Mouse (Mus musculus): ENCODE data around the gene Nxpe4. TPM values are rescaled to one million over a fixed set of nuclear protein-coding genes. Genes with fewer than 3 reads are reported as not detected.

The Nxpe4 gene
- polyA plus RNA-seq, 1 experiment from 2014 or later = 8.0 TPM

DNA sequence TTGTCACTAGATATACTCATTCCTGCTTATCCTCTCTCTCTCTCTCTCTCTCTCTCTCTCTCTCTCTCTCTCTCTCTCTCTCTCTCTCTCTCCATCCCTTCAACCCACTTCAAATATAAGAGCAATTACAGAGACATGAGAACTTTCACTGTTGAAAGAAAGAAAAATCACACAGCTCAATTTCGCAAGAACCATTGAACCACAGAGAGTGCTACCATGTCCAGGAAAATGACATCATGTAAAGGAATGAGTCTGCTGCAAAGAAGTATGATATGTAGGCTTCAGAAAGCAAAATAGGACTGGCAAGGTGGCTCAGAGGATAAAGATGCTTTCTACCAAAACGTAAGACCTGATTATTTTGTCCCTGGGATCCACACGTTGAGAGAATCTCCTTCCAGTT is 184.0 kb downstream of the Nxpe4 start:
- Histone ChIP-seq H3K4me3 (replicated peaks; ENCODE audit: low read depth, low read length) (no peak overlapping the region), H3K9me3 (ENCODE audit: control insufficient read depth, low read length) (no peaks in the 10 kb centered on the region), H3K27me3 (ENCODE audit: control insufficient read depth, insufficient read depth, low read length) (no peaks in the 10 kb centered on the region), H3K4me1 (ENCODE audit: control insufficient read depth, insufficient read depth, low read length) (no peaks in the 10 kb centered on the region), H3K36me3 (ENCODE audit: control insufficient read depth, insufficient read depth, low read length) (no peaks in the 10 kb centered on the region), H3K4me2 (ENCODE audit: low read length) (no peak overlapping the region), H3K27ac (replicated peaks; ENCODE audit: low read depth, low read length) (no peak overlapping the region), H3K9ac (replicated peaks; ENCODE audit: low read length) (no peak overlapping the region)
- ATAC-seq (ENCODE audit: low FRiP score, low TSS enrichment) = no peak
- no peak for DNase-seq
- 92% methylated on average over 3 of the region's 3 CpGs for WGBS

DNA sequence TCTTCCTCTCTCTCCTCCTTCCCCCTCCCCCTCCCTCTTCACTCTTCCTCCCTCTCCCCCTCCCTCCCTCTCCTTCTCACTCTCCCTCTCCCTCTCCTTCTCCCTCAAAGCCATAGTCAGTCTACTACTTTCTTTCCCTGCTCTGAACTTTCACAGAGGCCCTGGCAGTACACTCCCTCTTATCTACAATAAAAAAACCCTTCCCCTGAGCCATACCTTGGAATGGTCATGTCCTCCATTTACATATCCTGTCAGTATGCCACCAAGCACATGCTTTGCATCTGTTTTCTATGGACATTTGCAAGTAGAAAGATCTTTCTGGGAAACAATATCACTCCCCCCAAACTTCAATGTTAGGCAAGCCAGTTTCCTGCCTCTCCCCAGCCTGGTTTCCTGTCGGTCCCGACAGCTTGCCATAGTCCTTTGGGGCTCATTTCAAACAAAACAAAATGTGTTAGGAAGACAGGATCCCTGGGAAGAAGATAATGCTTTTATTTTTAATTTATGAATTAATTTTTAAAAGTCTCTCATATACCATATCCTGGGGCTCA is 191.4 kb downstream of the Nxpe4 start, which contains the start of gene Nxpe2:
Nxpe2 (minus strand) TSS at position 307 of the 551 bp plus-strand sequence.
- H3K27ac ChIP-seq (replicated peaks; ENCODE audit: low read depth, low read length) = no peak within 1 kb of the TSS
- no peak within 1 kb of the TSS for H3K4me3 ChIP-seq (replicated peaks; ENCODE audit: low read depth, low read length)
- no peaks in the 10 kb centered on the region for H3K36me3 ChIP-seq (ENCODE audit: control insufficient read depth, insufficient read depth, low read length)
- WGBS = 73% methylated on average over 2 of the region's 2 CpGs
- ATAC-seq (ENCODE audit: low FRiP score, low TSS enrichment) = no peak
- no peaks in the 10 kb centered on the region for H3K27me3 ChIP-seq (ENCODE audit: control insufficient read depth, insufficient read depth, low read length)
- no peak within 1 kb of the TSS for H3K4me2 ChIP-seq (ENCODE audit: low read length)
- H3K9ac ChIP-seq (replicated peaks; ENCODE audit: low read length) = no peak within 1 kb of the TSS
- no peaks in the 10 kb centered on the region for H3K4me1 ChIP-seq (ENCODE audit: control insufficient read depth, insufficient read depth, low read length)
- no peaks in the 10 kb centered on the region for H3K9me3 ChIP-seq (ENCODE audit: control insufficient read depth, low read length)
- no peak for DNase-seq

DNA sequence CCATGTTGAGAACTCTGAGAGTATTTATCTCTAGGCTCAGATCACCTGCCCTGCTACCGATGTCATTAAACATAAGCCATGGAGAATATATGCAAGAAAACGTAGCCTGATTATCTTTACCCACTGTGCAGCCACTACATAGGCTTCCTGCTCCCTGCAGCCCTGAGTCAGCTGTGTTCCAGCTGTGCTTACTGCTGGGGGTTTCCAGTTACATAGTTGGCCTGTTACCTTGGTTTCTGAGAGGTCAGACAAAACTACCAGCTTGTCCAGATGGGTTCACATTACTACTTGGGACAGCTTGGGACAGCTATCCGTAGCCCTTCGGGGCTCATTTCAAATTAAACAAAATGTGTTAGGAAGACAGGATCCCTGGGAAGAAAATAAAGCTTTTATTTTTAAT is 192.3 kb downstream of the Nxpe4 start:
- no peak overlapping the region for H3K9ac ChIP-seq (replicated peaks; ENCODE audit: low read length)
- no peak overlapping the region for H3K4me2 ChIP-seq (ENCODE audit: low read length)
- no peak overlapping the region for H3K27ac ChIP-seq (replicated peaks; ENCODE audit: low read depth, low read length)
- DNase-seq (no peak), ATAC-seq (ENCODE audit: low FRiP score, low TSS enrichment) (no peak)
- 71% methylated on average over 4 of the region's 4 CpGs for WGBS
- H3K4me3 ChIP-seq (replicated peaks; ENCODE audit: low read depth, low read length) = no peak overlapping the region
- no peaks in the 10 kb centered on the region for H3K36me3 ChIP-seq (ENCODE audit: control insufficient read depth, insufficient read depth, low read length)
- H3K27me3 ChIP-seq (ENCODE audit: control insufficient read depth, insufficient read depth, low read length) = no peaks in the 10 kb centered on the region
- H3K4me1 ChIP-seq (ENCODE audit: control insufficient read depth, insufficient read depth, low read length) = no peaks in the 10 kb centered on the region
- no peaks in the 10 kb centered on the region for H3K9me3 ChIP-seq (ENCODE audit: control insufficient read depth, low read length)

DNA sequence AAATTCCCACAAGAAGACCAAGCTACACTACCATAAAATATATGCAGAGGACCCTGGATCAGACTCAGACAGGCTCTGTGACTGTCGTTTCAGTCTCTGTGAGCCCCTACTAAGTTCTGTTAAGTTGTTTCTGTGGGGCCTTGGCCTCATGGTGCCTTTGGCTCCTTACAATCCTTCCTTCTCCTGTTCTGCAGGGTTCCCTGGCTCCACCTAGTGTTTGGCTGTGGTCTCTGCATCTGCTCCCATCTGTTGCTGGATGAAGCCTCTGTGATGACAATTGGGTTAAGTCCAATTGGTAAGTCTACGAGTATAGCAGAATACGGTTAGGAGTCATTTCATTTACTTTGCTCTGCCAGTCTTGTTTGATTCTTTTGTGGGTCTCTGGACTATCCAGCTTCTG is 193.0 kb downstream of the Nxpe4 start:
- Histone ChIP-seq H3K4me2 (ENCODE audit: low read length) (no peak overlapping the region), H3K9me3 (ENCODE audit: control insufficient read depth, low read length) (no peaks in the 10 kb centered on the region), H3K9ac (replicated peaks; ENCODE audit: low read length) (no peak overlapping the region), H3K4me3 (replicated peaks; ENCODE audit: low read depth, low read length) (no peak overlapping the region), H3K36me3 (ENCODE audit: control insufficient read depth, insufficient read depth, low read length) (no peaks in the 10 kb centered on the region), H3K4me1 (ENCODE audit: control insufficient read depth, insufficient read depth, low read length) (no peaks in the 10 kb centered on the region), H3K27ac (replicated peaks; ENCODE audit: low read depth, low read length) (no peak overlapping the region), H3K27me3 (ENCODE audit: control insufficient read depth, insufficient read depth, low read length) (no peaks in the 10 kb centered on the region)
- no peak for ATAC-seq (ENCODE audit: low FRiP score, low TSS enrichment)
- WGBS = 52% methylated on average over 3 of the region's 3 CpGs
- peak; percentile 79 for DNase-seq

DNA sequence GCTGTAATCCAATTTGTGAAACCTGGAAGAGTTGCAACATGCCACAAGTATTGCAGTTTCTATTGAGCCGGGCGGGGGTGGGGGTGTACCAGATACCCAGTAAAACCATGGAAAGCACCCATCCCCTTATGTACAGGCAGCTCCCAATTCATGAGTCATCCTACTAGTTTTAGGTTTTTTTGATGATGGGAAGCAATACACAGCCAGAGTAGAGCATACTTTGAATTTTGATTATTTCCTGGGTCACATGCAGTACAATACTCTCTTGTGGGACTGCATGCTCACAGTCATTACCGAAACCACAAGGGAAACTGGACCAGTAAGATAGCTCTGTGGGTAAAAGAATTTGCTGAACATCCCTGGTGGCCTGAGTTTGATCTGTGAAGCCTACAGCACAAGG is 195.3 kb downstream of the Nxpe4 start:
- Histone ChIP-seq H3K9me3 (ENCODE audit: control insufficient read depth, low read length) (no peaks in the 10 kb centered on the region), H3K4me1 (ENCODE audit: control insufficient read depth, insufficient read depth, low read length) (no peaks in the 10 kb centered on the region), H3K9ac (replicated peaks; ENCODE audit: low read length) (no peak overlapping the region), H3K4me3 (replicated peaks; ENCODE audit: low read depth, low read length) (no peak overlapping the region), H3K27ac (replicated peaks; ENCODE audit: low read depth, low read length) (no peak overlapping the region), H3K4me2 (ENCODE audit: low read length) (no peak overlapping the region), H3K36me3 (ENCODE audit: control insufficient read depth, insufficient read depth, low read length) (no peaks in the 10 kb centered on the region), H3K27me3 (ENCODE audit: control insufficient read depth, insufficient read depth, low read length) (no peaks in the 10 kb centered on the region)
- DNase-seq = no peak
- 97% methylated on average over 3 of the region's 3 CpGs for WGBS
- ATAC-seq (ENCODE audit: low FRiP score, low TSS enrichment) = no peak

DNA sequence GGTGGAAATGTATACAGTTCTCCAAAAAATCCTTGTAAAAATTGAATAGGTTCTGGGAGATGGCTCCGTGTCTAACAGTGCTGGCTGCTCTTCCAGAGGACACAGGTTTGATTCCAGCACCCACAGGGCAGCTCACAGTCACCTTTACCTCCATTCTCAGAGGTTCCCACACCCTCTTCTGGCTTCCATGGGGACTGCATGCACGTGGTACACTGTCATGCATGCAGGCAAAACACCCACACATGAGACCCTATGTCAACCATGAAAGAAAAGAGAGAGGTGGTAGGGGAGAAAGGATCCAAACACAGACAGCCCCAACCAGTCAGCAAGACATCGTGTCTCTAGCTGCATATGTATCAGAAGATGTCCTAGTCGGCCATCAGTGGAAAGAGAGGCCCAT is 199.0 kb downstream of the Nxpe4 start:
- ATAC-seq (ENCODE audit: low FRiP score, low TSS enrichment) (no peak), DNase-seq (no peak)
- H3K4me3 ChIP-seq (replicated peaks; ENCODE audit: low read depth, low read length) = no peak overlapping the region
- H3K9ac ChIP-seq (replicated peaks; ENCODE audit: low read length) = no peak overlapping the region
- no peaks in the 10 kb centered on the region for H3K27me3 ChIP-seq (ENCODE audit: control insufficient read depth, insufficient read depth, low read length)
- H3K27ac ChIP-seq (replicated peaks; ENCODE audit: low read depth, low read length) = no peak overlapping the region
- WGBS = 70% methylated on average over 4 of the region's 4 CpGs
- no peaks in the 10 kb centered on the region for H3K9me3 ChIP-seq (ENCODE audit: control insufficient read depth, low read length)
- no peaks in the 10 kb centered on the region for H3K36me3 ChIP-seq (ENCODE audit: control insufficient read depth, insufficient read depth, low read length)
- H3K4me1 ChIP-seq (ENCODE audit: control insufficient read depth, insufficient read depth, low read length) = no peaks in the 10 kb centered on the region
- H3K4me2 ChIP-seq (ENCODE audit: low read length) = no peak overlapping the region

DNA sequence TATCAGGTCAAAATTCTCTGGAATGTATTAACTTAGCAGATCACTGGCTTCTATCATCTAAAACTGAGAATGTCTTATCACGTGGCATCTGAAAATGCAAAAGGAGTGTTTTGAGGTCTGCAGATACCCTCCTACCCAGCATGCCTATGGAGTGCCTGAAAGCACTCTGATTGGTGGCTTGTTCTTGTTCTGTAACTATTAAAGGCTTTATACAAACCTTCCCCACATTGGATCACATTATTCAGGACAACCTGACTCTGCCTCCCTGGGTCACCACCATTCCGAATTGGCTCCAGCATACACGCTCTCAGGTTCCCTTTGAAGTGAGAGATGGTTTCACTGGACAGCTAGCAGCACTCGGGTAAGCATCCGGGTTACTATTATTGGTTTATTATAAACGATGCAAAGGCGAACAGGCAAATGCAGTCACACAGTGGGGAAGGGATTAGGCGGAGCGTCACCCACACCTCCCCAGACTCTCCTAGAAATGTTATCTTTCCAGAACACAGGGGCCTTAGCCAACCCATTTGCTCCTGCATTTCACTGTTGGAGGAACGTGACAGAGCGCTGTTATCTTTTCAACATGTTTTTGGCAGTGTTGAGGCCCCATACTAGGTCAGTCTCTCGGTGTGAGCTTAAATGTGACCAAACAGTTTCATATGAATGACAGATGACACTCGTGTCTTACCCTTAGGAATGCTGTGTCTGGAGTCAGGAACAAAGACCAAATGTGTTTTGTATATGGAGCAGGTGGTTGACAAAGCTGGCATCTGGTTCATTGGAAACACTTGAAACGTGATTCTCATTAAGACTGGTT is 200.2 kb downstream of the Nxpe4 start:
- H3K9ac ChIP-seq (replicated peaks; ENCODE audit: low read length) = no peak overlapping the region
- H3K4me2 ChIP-seq (ENCODE audit: low read length) = no peak overlapping the region
- no peaks in the 10 kb centered on the region for H3K9me3 ChIP-seq (ENCODE audit: control insufficient read depth, low read length)
- H3K36me3 ChIP-seq (ENCODE audit: control insufficient read depth, insufficient read depth, low read length) = no peaks in the 10 kb centered on the region
- 0 out of 2 replicates have a peak overlapping the region, but pooled peaks have one; percentile 26 for H3K27ac ChIP-seq (replicated peaks; ENCODE audit: low read depth, low read length)
- no peak for ATAC-seq (ENCODE audit: low FRiP score, low TSS enrichment)
- no peaks in the 10 kb centered on the region for H3K27me3 ChIP-seq (ENCODE audit: control insufficient read depth, insufficient read depth, low read length)
- DNase-seq = no peak
- 64% methylated on average over 14 of the region's 14 CpGs for WGBS
- no peaks in the 10 kb centered on the region for H3K4me1 ChIP-seq (ENCODE audit: control insufficient read depth, insufficient read depth, low read length)
- H3K4me3 ChIP-seq (replicated peaks; ENCODE audit: low read depth, low read length) = no peak overlapping the region

DNA sequence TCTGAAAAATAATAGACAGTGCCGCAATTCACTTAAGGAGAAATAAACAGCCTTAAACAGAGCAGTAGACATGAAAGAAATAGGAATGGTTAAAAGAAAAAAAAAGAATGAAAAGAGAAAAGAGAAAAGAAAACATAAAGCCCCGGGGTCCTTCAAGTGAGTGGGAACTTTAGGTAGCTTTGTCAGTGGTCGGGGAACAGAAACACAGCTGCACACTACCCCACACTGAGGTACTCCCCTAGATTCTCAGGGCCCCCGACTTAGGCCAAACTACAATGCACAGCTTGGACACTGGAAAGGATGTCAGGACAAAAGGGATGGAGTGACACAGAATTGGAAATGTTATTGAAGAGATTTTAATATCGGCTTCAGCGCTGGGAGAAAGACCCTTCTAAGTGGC is 200.9 kb downstream of the Nxpe4 start:
- Histone ChIP-seq H3K4me1 (ENCODE audit: control insufficient read depth, insufficient read depth, low read length) (no peaks in the 10 kb centered on the region), H3K4me3 (replicated peaks; ENCODE audit: low read depth, low read length) (no peak overlapping the region), H3K9ac (replicated peaks; ENCODE audit: low read length) (no peak overlapping the region), H3K27me3 (ENCODE audit: control insufficient read depth, insufficient read depth, low read length) (no peaks in the 10 kb centered on the region), H3K9me3 (ENCODE audit: control insufficient read depth, low read length) (no peaks in the 10 kb centered on the region), H3K27ac (replicated peaks; ENCODE audit: low read depth, low read length) (no peak overlapping the region), H3K4me2 (ENCODE audit: low read length) (no peak overlapping the region), H3K36me3 (ENCODE audit: control insufficient read depth, insufficient read depth, low read length) (no peaks in the 10 kb centered on the region)
- ATAC-seq (ENCODE audit: low FRiP score, low TSS enrichment) (no peak), DNase-seq (no peak)
- WGBS = 88% methylated on average over 6 of the region's 6 CpGs

Data from midbrain, embryonic 14.5 days (tissue).